Mouse (Mus musculus) inflammation-experienced regulatory T-cells (primary cell): ENCODE measurements around the gene Tnni3k. TPM values are rescaled to one million over a fixed set of nuclear protein-coding genes. Genes with fewer than 3 reads are reported as not detected.

Experiments used
- polyA plus RNA-seq, 2 experiments: library from polyadenylated mRNA; unstranded; fragments of 100-300 nt; shearing (Covaris generic); gene quantifications; one replicate each; pipeline ENCODE4 v1.2.1; 2017

Gene Tnni3k
- under 1 TPM; 0.05 to 0.12 TPM for polyA plus RNA-seq

DNA sequence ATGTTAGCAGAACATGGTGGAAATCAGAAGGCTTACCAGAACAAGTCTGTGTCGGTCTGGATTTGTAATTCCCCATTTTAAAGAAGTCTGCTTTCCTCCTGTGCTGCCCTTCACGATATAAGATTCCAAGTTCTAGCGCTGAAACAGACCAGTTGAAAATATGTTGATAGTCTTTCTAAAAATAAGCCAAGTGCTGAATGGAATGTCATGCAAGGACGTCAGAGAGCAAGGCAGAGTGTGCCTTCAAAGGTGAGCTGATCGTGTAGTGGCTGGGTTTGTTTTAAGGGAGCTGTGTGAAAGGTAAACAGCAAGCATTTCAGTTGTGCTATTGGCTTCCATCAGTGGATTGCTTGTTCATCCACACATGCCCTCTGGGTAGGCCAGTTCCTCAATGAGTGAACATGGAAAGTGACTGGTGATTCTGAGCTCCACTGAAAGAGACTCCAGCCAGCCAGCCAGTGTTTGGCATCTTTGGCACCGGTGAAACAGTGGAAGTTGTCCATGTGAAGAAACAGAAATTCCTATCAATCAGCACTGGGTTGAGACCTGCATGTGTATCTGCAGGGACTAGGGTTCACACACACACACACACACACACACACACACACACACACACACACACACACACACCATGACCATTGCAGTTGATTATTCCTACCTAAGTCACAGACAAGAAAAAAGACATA is at the start of gene Tnni3k:
Gene Tnni3k (minus strand): TSS at position 177 of the 686 bp plus-strand sequence.

DNA sequence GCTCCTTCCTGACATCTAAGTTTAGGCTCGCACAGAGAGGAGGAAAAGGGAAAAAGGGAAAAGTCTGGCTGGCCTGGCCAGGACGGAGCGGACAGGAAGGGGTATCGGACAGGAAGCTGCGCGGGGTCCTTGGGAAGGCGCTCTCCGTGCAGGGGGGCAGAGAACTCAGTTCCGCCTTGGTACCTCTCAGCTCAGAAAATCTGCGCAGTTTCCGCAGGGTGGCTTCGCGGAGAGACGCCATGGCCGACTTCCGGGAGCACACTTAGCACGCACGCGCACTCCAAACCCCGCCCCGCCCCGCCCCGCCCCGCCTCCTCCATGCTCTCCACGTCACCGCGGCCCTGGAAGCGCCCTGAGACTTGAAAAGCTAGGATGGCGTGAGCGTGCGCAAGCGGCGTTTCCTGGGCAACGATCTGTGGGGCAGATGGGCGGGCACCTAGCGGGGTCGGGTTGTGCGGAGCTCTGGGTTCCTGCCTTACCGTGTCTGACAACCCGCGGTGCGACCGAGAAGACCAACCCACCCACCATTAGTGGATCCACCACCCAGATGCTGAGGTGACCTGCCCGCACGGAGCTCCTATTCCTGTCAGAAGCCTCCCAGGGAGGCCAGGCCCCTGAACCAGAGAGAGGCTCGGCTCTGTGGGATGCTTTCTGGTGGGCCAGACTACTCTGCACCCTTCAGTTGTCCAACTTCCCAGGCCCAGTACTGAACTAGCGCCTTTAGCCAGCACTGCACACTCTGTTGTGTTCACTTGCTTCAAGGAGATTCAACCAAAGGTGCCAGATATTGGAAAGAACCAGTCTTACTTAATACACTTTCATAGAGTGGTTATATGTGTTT is 38.1 kb upstream of the Tnni3k start, which contains the start of the genes Fpgt and Lrriq3:
Gene Fpgt (minus strand): TSS at position 288 of the 841 bp plus-strand sequence.
Gene Lrriq3 (plus strand): TSS at position 319 of the 841 bp plus-strand sequence.

Other genes with a start within 250 kb of the Tnni3k start
- gene Fpgt, start 38.0 kb upstream of the Tnni3k start, polyA plus RNA-seq: 10 to 100 TPM; 38.9 to 48.3 TPM
- gene Lrriq3, start 38.0 kb upstream of the Tnni3k start, polyA plus RNA-seq: 1 to 10 TPM in 1 of 2 experiments, under 1 TPM in 1; 0.24 to 2.1 TPM